Mouse (Mus musculus) cerebellum, adult 9-10 months (tissue): ENCODE results near the gene Uggt2.
"Not testable (repeated sequence)": the region's sequence is repeated elsewhere in the genome, so short reads cannot be mapped to it uniquely, and the experiment has no call there.

ENCODE experiments used
- DNase-seq: peaks from one replicate; pipeline ENCODE4 v3.0.0; 2022

The Uggt2 gene

GRCm38 (mm10) chr14:119027675-119028253, 71.5 kb downstream of the Uggt2 start:
- no peak for DNase-seq

- peak; percentile 60 for DNase-seq
These were observed 72.1 kb downstream of the Uggt2 start for GRCm38 (mm10) chr14:119027130-119027529.

- DNase-seq = no peak
These were observed 73.3 kb downstream of the Uggt2 start for GRCm38 (mm10) chr14:119025889-119026288.

GRCm38 (mm10) chr14:119013549-119013948, 85.7 kb downstream of the Uggt2 start:
- no peak for DNase-seq

- DNase-seq = peak; percentile 82
These were observed 86.4 kb downstream of the Uggt2 start for GRCm38 (mm10) chr14:119012607-119013431.

- no peak for DNase-seq
These were observed 89.7 kb downstream of the Uggt2 start for GRCm38 (mm10) chr14:119009531-119009930.

- peak; percentile 54 for DNase-seq
These were observed 91.1 kb downstream of the Uggt2 start for GRCm38 (mm10) chr14:119008031-119008590.

GRCm38 (mm10) chr14:119007103-119007951, 91.9 kb downstream of the Uggt2 start:
- peak; percentile 100 for DNase-seq

GRCm38 (mm10) chr14:119006441-119007102, 92.7 kb downstream of the Uggt2 start:
- peak; percentile 73 for DNase-seq

GRCm38 (mm10) chr14:119005834-119006233, 93.4 kb downstream of the Uggt2 start:
- DNase-seq = peak; percentile 41

GRCm38 (mm10) chr14:119003320-119003719, 95.9 kb downstream of the Uggt2 start:
- DNase-seq = no peak

GRCm38 (mm10) chr14:118995226-118995925, 103.9 kb downstream of the Uggt2 start:
- DNase-seq = no peak

- DNase-seq = no peak
These were observed 111.4 kb downstream of the Uggt2 start for GRCm38 (mm10) chr14:118987523-118988496.

GRCm38 (mm10) chr14:118986653-118987522, 112.3 kb downstream of the Uggt2 start:
- DNase-seq = peak; percentile 78

GRCm38 (mm10) chr14:118984161-118984560, 115.1 kb downstream of the Uggt2 start:
- no peak for DNase-seq

GRCm38 (mm10) chr14:118983396-118983795, 115.8 kb downstream of the Uggt2 start:
- DNase-seq = no peak

- DNase-seq = not testable (repeated sequence)
These were observed 116.7 kb downstream of the Uggt2 start for GRCm38 (mm10) chr14:118982429-118983045.

GRCm38 (mm10) chr14:118981711-118982428, 117.4 kb downstream of the Uggt2 start:
- DNase-seq = not testable (repeated sequence)
